Mouse (Mus musculus): Measurements from ENCODE around the gene H2-DMb1. TPM values are rescaled to one million over a fixed set of nuclear protein-coding genes. Genes with fewer than 3 reads are reported as not detected.

Gene H2-DMb1
- polyA plus RNA-seq, 1 experiment from 2014 or later, result 0.43 TPM

GRCm38 (mm10) chr17:34165033-34165730, 12.3 kb downstream of the H2-DMb1 start:
- no peak for ATAC-seq
- no peaks in the 10 kb centered on the region for H3K36me3 ChIP-seq
- no peak overlapping the region for H3K4me2 ChIP-seq (replicated peaks)
- no peak overlapping the region for H3K4me3 ChIP-seq (replicated peaks)
- H3K4me1 ChIP-seq (replicated peaks), result no peaks in the 10 kb centered on the region
- no peak overlapping the region for H3K9ac ChIP-seq (replicated peaks)
- H3K9me3 ChIP-seq, result no peaks in the 10 kb centered on the region
- H3K27ac ChIP-seq, result no peak overlapping the region
- 87% methylated on average over 6 of the region's 6 CpGs for WGBS
- H3K27me3 ChIP-seq, result 0 out of 2 replicates have a peak, but pooled peaks cover 5% of the 10 kb centered on the region

GRCm38 (mm10) chr17:34169279-34169678, 16.4 kb downstream of the H2-DMb1 start:
- Histone ChIP-seq H3K27ac (no peak overlapping the region), H3K27me3 (0 out of 2 replicates have a peak, but pooled peaks cover 5% of the 10 kb centered on the region), H3K9me3 (peaks cover 7% of the 10 kb centered on the region; the same call in 1 of the 2 replicates), H3K36me3 (no peaks in the 10 kb centered on the region), H3K4me2 (replicated peaks) (no peak overlapping the region), H3K9ac (replicated peaks) (no peak overlapping the region), H3K4me3 (replicated peaks) (no peak overlapping the region), H3K4me1 (replicated peaks) (no peaks in the 10 kb centered on the region)
- ATAC-seq, result no peak
- 2% methylated on average over 2 of the region's 2 CpGs for WGBS

- H3K4me2 ChIP-seq (replicated peaks), result no peak overlapping the region
- H3K9ac ChIP-seq (replicated peaks), result no peak overlapping the region
- H3K9me3 ChIP-seq, result peaks cover 7% of the 10 kb centered on the region; the same call in 1 of the 2 replicates
- no peak overlapping the region for H3K4me3 ChIP-seq (replicated peaks)
- H3K36me3 ChIP-seq, result no peaks in the 10 kb centered on the region
- WGBS, result 22% methylated on average over 4 of the region's 4 CpGs
- 0 out of 2 replicates have a peak, but pooled peaks cover 5% of the 10 kb centered on the region for H3K27me3 ChIP-seq
- H3K4me1 ChIP-seq (replicated peaks), result no peaks in the 10 kb centered on the region
- no peak for ATAC-seq
- no peak overlapping the region for H3K27ac ChIP-seq
Measured at GRCm38 (mm10) chr17:34170487-34170876, 17.6 kb downstream of the H2-DMb1 start.

- Histone ChIP-seq H3K4me1 (replicated peaks) (no peaks in the 10 kb centered on the region), H3K27ac (no peak overlapping the region), H3K9me3 (peaks cover 7% of the 10 kb centered on the region; the same call in 1 of the 2 replicates), H3K27me3 (0 out of 2 replicates have a peak, but pooled peaks cover 5% of the 10 kb centered on the region), H3K9ac (replicated peaks) (no peak overlapping the region), H3K4me2 (replicated peaks) (no peak overlapping the region), H3K4me3 (replicated peaks) (no peak overlapping the region), H3K36me3 (no peaks in the 10 kb centered on the region)
- 47% methylated on average over 13 of the region's 13 CpGs for WGBS
- no peak for ATAC-seq
Measured at GRCm38 (mm10) chr17:34170877-34171498, 18.1 kb downstream of the H2-DMb1 start.

- Histone ChIP-seq H3K4me3 (replicated peaks) (no peak overlapping the region), H3K9ac (replicated peaks) (no peak overlapping the region), H3K27me3 (0 out of 2 replicates have a peak, but pooled peaks cover 5% of the 10 kb centered on the region), H3K9me3 (peaks cover 13% of the 10 kb centered on the region; the same call in 1 of the 2 replicates), H3K27ac (no peak overlapping the region), H3K4me2 (replicated peaks) (no peak overlapping the region), H3K36me3 (no peaks in the 10 kb centered on the region), H3K4me1 (replicated peaks) (no peaks in the 10 kb centered on the region)
- no peak for ATAC-seq
- 98% methylated on average over 5 of the region's 5 CpGs for WGBS
Measured at GRCm38 (mm10) chr17:34172528-34172927, 19.7 kb downstream of the H2-DMb1 start.

GRCm38 (mm10) chr17:34174075-34174474, 21.2 kb downstream of the H2-DMb1 start:
- H3K4me3 ChIP-seq (replicated peaks), result no peak overlapping the region
- no peak overlapping the region for H3K27ac ChIP-seq
- H3K4me1 ChIP-seq (replicated peaks), result no peaks in the 10 kb centered on the region
- ATAC-seq, result no peak
- WGBS, result 64% methylated on average over 1 of the region's 1 CpGs
- no peaks in the 10 kb centered on the region for H3K27me3 ChIP-seq
- no peak overlapping the region for H3K4me2 ChIP-seq (replicated peaks)
- no peaks in the 10 kb centered on the region for H3K36me3 ChIP-seq
- H3K9me3 ChIP-seq, result peaks cover 13% of the 10 kb centered on the region; the same call in 1 of the 2 replicates
- H3K9ac ChIP-seq (replicated peaks), result no peak overlapping the region

- Histone ChIP-seq H3K4me2 (replicated peaks) (no peak overlapping the region), H3K9me3 (peaks cover 13% of the 10 kb centered on the region; the same call in 1 of the 2 replicates), H3K9ac (replicated peaks) (no peak overlapping the region), H3K36me3 (no peaks in the 10 kb centered on the region), H3K27me3 (no peaks in the 10 kb centered on the region), H3K4me1 (replicated peaks) (no peaks in the 10 kb centered on the region), H3K27ac (no peak overlapping the region), H3K4me3 (replicated peaks) (no peak overlapping the region)
- 72% methylated on average over 4 of the region's 4 CpGs for WGBS
- ATAC-seq, result no peak
Measured at GRCm38 (mm10) chr17:34177179-34177578, 24.3 kb downstream of the H2-DMb1 start.

GRCm38 (mm10) chr17:34179019-34179418, 26.1 kb downstream of the H2-DMb1 start:
- no peak overlapping the region for H3K27ac ChIP-seq
- H3K4me2 ChIP-seq (replicated peaks), result no peak overlapping the region
- 0 out of 2 replicates have a peak, but pooled peaks cover 7% of the 10 kb centered on the region for H3K9me3 ChIP-seq
- no peak overlapping the region for H3K9ac ChIP-seq (replicated peaks)
- 68% methylated on average over 6 of the region's 6 CpGs for WGBS
- peaks cover 12% of the 10 kb centered on the region for H3K27me3 ChIP-seq
- H3K36me3 ChIP-seq, result no peaks in the 10 kb centered on the region
- H3K4me3 ChIP-seq (replicated peaks), result no peak overlapping the region
- H3K4me1 ChIP-seq (replicated peaks), result no peaks in the 10 kb centered on the region
- ATAC-seq, result no peak

GRCm38 (mm10) chr17:34179913-34180859, 27.3 kb downstream of the H2-DMb1 start:
- Histone ChIP-seq H3K9me3 (0 out of 2 replicates have a peak, but pooled peaks cover 7% of the 10 kb centered on the region), H3K9ac (replicated peaks) (no peak overlapping the region), H3K27me3 (peaks cover 21% of the 10 kb centered on the region), H3K4me2 (replicated peaks) (no peak overlapping the region), H3K4me3 (replicated peaks) (no peak overlapping the region), H3K4me1 (replicated peaks) (no peaks in the 10 kb centered on the region), H3K27ac (no peak overlapping the region), H3K36me3 (no peaks in the 10 kb centered on the region)
- WGBS, result 75% methylated on average over 13 of the region's 13 CpGs
- no peak for ATAC-seq

- Histone ChIP-seq H3K36me3 (no peaks in the 10 kb centered on the region), H3K9ac (replicated peaks) (no peak overlapping the region), H3K9me3 (no peaks in the 10 kb centered on the region), H3K27me3 (peaks cover 54% of the 10 kb centered on the region), H3K4me1 (replicated peaks) (peaks cover 17% of the 10 kb centered on the region), H3K4me3 (replicated peaks) (no peak overlapping the region), H3K27ac (no peak overlapping the region), H3K4me2 (replicated peaks) (no peak overlapping the region)
- no peak for ATAC-seq
- 81% methylated on average over 15 of the region's 15 CpGs for WGBS
Measured at GRCm38 (mm10) chr17:34183564-34184219, 30.8 kb downstream of the H2-DMb1 start.

GRCm38 (mm10) chr17:34185526-34185925, 32.7 kb downstream of the H2-DMb1 start:
- H3K4me3 ChIP-seq (replicated peaks), result no peak overlapping the region
- no peaks in the 10 kb centered on the region for H3K9me3 ChIP-seq
- H3K4me2 ChIP-seq (replicated peaks), result no peak overlapping the region
- no peak for ATAC-seq
- H3K4me1 ChIP-seq (replicated peaks), result peaks cover 17% of the 10 kb centered on the region
- peaks cover 72% of the 10 kb centered on the region for H3K27me3 ChIP-seq
- H3K27ac ChIP-seq, result no peak overlapping the region
- no peak overlapping the region for H3K9ac ChIP-seq (replicated peaks)
- H3K36me3 ChIP-seq, result no peaks in the 10 kb centered on the region
- 92% methylated on average over 9 of the region's 9 CpGs for WGBS

Data from midbrain, embryonic 13.5 days (tissue).